Mouse (Mus musculus) stomach, postnatal 0 days (tissue): Measurements from ENCODE around the gene Dnah2. TPM values are rescaled to one million over a fixed set of nuclear protein-coding genes. Genes with fewer than 3 reads are reported as not detected.

Experiments used
- ATAC-seq: fragments of 200-750 bp; cut with Nextera tagmentation; 2 replicates; pipeline ENCODE4 v1.8.0; 2017; ENCODE audit not compliant: low FRiP score, low TSS enrichment
- DNase-seq: peaks from one replicate; pipeline ENCODE4 v3.0.0-alpha.2; 2016; ENCODE audit warnings: low spot score
- H3K27ac ChIP-seq: fragments of 300-500 bp; sonication (generic); replicated peaks from 2 replicates; pipeline ENCODE4 v1.5.1; 2014; ENCODE audit warnings: mild to moderate bottlenecking, control low read depth
- H3K27me3 ChIP-seq: fragments of 300-500 bp; sonication (generic); 2 replicates; pipeline ENCODE4 v1.6.1; 2014; ENCODE audit warnings: low read length; ENCODE audit not compliant: control insufficient read depth, insufficient read depth
- H3K36me3 ChIP-seq: fragments of 300-500 bp; sonication (generic); 2 replicates; pipeline ENCODE4 v1.6.1; 2014; ENCODE audit warnings: low read length, mixed read lengths; ENCODE audit not compliant: control insufficient read depth, insufficient read depth
- H3K4me1 ChIP-seq: fragments of 300-500 bp; sonication (generic); replicated peaks from 2 replicates; pipeline ENCODE4 v1.6.1; 2014; ENCODE audit warnings: antibody characterized with exemption; ENCODE audit not compliant: control insufficient read depth, insufficient read depth
- H3K4me2 ChIP-seq: fragments of 300-500 bp; sonication (generic); replicated peaks from 2 replicates; pipeline ENCODE4 v1.6.1; 2014; ENCODE audit warnings: low read depth, mild to moderate bottlenecking, control low read depth, moderate library complexity
- H3K4me3 ChIP-seq: fragments of 300-500 bp; sonication (generic); 2 replicates; pipeline ENCODE4 v1.5.1; 2014; ENCODE audit warnings: low read depth, low read length, control low read depth
- H3K9ac ChIP-seq: fragments of 300-500 bp; sonication (generic); 2 replicates; pipeline ENCODE4 v1.6.1; 2014; ENCODE audit warnings: mild to moderate bottlenecking, low read length, control low read depth, mixed read lengths
- H3K9me3 ChIP-seq: fragments of 300-500 bp; sonication (generic); 2 replicates; pipeline ENCODE4 v1.6.1; 2016; ENCODE audit warnings: low read length; ENCODE audit not compliant: control insufficient read depth
- CTCF ChIP-seq: IDR thresholded peaks from 2 replicates; pipeline ENCODE4 v1.5.1; 2016; ENCODE audit warnings: antibody characterized with exemption, low read depth, mild to moderate bottlenecking, moderate library complexity
- EP300 ChIP-seq: optimal IDR thresholded peaks from 2 replicates; pipeline ENCODE3; 2016; ENCODE audit warnings: antibody characterized with exemption
- WGBS: fragments of 180-500 bp; shearing (Covaris S2); extraction: QIAGEN DNeasy Blood & Tissue Kit; methylation state at CpG from one replicate; pipeline ENCODE4 v1.1.7; 2014; 5-methylcytosine and 5-hydroxymethylcytosine counted together
- polyA plus RNA-seq: library from polyadenylated mRNA; unstranded; fragments of >200 nt; fragmentation: Nextera tagmentation; extraction: Ambion mirVana; gene quantifications from 2 replicates; pipeline ENCODE4 v1.2.1, GENCODE M21; 2015

The Dnah2 gene
- polyA plus RNA-seq, 1 experiment from 2014 or later: 0.39 TPM

DNA sequence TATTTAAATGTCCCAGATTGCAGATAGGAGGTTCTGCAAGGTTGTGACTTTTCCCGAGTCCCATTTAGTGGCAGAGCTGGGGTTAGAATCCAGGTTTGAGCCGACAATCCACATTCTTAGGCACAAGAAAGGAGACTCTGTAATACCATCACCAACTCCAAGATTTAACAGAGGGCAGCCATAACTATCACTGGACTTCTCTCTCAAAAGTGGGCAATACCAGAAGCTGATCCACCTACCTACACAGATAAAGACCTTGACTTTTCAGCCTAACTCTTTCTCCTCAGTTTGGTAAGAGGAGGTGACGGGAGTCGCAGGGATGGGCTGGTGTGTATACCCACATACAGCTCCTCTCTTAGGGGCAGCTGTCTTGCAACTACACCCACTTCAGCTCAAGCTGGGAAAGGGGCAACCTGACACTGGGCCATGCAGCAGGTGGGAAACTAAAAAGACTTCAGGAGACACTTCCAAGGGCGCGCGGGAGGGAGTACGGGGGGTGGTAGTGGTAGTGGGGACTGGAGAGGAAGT, 131.9 kb downstream of the Dnah2 start:
- Histone ChIP-seq H3K36me3 (no peaks in the 10 kb centered on the region), H3K9ac (peak overlapping the region; percentile 43), H3K27me3 (no peaks in the 10 kb centered on the region), H3K27ac (peak overlapping the region; percentile 98), H3K4me2 (peak overlapping the region; percentile 97), H3K9me3 (no peaks in the 10 kb centered on the region), H3K4me3 (peak overlapping the region; percentile 59), H3K4me1 (peaks cover 18% of the 10 kb centered on the region)
- ATAC-seq: no peak
- TF ChIP-seq EP300: no peak
- TF ChIP-seq CTCF: no peak
- no peak for DNase-seq
- 8% methylated on average over 8 of the region's 8 CpGs for WGBS

DNA sequence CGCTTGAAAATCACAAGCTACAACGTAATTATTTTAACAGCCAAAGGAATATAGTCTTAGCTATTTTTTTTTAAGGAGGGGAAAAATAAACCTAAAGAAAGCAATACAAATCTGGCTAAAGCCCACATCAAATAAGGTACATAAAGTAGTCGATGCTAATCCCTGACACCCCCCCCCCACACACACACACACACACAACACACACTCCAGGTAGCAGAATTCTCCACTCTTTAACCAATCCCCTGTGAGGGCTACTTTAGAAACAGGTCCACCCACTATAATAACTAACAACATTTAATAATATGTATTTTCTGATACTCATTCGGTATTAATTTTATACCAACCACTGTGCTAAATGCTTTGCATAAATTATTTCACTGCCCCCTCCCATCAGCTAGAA, 132.4 kb downstream of the Dnah2 start:
- Histone ChIP-seq H3K27me3 (no peaks in the 10 kb centered on the region), H3K4me3 (peak overlapping the region; percentile 59), H3K36me3 (peaks cover 2% of the 10 kb centered on the region; the same call in 1 of the 2 replicates), H3K27ac (peak overlapping the region; percentile 98), H3K4me1 (peaks cover 20% of the 10 kb centered on the region), H3K9ac (no peak overlapping the region), H3K4me2 (peak overlapping the region; percentile 97), H3K9me3 (no peaks in the 10 kb centered on the region)
- no peak for ATAC-seq
- no peak for TF ChIP-seq CTCF
- no peak for TF ChIP-seq EP300
- WGBS: 5% methylated on average over 4 of the region's 4 CpGs
- DNase-seq: no peak

GRCm38 (mm10) chr11:69415668-69416451, 133.1 kb downstream of the Dnah2 start:
- ATAC-seq: no peak
- H3K4me1 ChIP-seq: peaks cover 20% of the 10 kb centered on the region
- DNase-seq: peak; percentile 80

DNA sequence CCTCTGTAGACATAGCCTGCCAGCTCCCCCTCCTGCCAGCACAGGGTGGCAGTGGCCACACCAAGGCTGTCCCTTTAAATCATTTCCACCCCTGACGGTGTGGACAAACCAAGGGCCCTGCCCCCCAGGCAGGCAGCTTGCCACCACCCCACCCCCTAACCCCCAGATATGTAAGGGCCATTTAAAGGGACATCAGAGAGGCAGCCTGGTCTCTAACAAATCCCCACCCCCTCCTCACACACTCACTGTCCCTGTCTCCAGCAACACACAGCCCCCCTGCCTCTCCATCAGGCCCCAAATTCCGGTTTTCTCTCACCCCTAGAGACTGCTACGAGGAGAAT, 133.6 kb downstream of the Dnah2 start:
- Histone ChIP-seq H3K27ac (peak overlapping the region; percentile 98), H3K4me3 (peak overlapping the region; percentile 59), H3K4me2 (peak overlapping the region; percentile 97), H3K36me3 (peaks cover 2% of the 10 kb centered on the region; the same call in 1 of the 2 replicates), H3K9me3 (no peaks in the 10 kb centered on the region), H3K9ac (peak overlapping the region; percentile 79), H3K4me1 (peaks cover 20% of the 10 kb centered on the region), H3K27me3 (no peaks in the 10 kb centered on the region)
- 4% methylated on average over 3 of the region's 3 CpGs for WGBS
- DNase-seq: peak; percentile 84
- peak; percentile 16 for ATAC-seq
- TF ChIP-seq CTCF (peak; percentile 54), EP300 (no peak)

More at GRCm38 (mm10) chr11:69415668-69416451, 133.1 kb downstream of the Dnah2 start:
- Histone ChIP-seq H3K27me3 (no peaks in the 10 kb centered on the region), H3K27ac (peak overlapping the region; percentile 98), H3K4me3 (peak overlapping the region; percentile 59), H3K9ac (peak overlapping the region; percentile 79), H3K36me3 (peaks cover 2% of the 10 kb centered on the region; the same call in 1 of the 2 replicates), H3K9me3 (no peaks in the 10 kb centered on the region), H3K4me2 (peak overlapping the region; percentile 97)
- WGBS: under 1% methylated on average over 16 of the region's 25 CpGs
- no peak for TF ChIP-seq EP300
- no peak for TF ChIP-seq CTCF

DNA sequence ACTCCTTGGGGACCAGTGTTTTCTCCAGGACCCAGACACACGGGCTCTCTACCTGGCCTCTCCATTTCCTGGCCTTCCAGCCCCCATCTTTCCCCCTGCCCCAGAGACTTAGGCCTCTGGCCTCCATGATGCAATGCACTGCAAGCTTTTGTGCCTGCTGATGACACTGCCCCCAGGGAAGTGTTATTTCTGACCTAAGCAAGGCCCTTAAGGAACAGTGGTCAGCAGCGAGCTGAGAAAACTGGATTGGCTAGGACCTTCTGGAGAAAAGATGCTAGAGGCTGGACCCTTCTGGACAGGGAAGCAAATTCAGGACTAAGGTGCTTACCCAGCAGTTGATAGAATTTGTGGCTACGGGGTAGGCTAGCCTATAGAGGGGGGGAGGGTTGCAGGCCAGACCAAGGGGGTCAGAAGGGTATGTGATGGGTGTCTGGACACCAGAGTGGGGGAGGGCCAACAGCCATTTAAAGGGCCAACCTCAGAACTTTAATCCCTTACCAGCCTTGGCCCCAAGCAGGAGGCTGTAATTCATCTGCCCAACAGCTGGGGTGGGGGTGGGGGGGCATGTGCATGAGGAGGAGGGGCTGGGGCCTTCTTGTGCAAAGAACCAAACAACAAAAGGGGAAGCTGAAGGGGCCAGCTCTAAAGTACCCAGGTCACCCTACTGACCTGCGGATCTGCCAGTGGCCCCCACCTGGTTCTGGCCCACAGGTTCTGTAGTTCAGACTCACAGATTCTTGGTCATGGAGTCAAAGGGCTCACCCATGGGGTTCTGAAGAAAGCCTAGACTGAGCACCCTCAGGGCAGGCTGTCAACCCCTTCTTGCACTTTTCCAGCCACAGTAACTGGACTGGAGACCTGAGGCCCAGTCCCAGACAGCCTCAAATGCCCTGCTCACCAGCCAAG, 134.2 kb downstream of the Dnah2 start:
- no peaks in the 10 kb centered on the region for H3K27me3 ChIP-seq
- ATAC-seq: no peak
- no peak for DNase-seq
- peaks cover 20% of the 10 kb centered on the region for H3K4me1 ChIP-seq
- no peaks in the 10 kb centered on the region for H3K9me3 ChIP-seq
- H3K36me3 ChIP-seq: peaks cover 2% of the 10 kb centered on the region; the same call in 1 of the 2 replicates
- H3K27ac ChIP-seq: peak overlapping the region; percentile 98
- peak overlapping the region; percentile 59 for H3K4me3 ChIP-seq
- peak overlapping the region; percentile 79 for H3K9ac ChIP-seq
- H3K4me2 ChIP-seq: peak overlapping the region; percentile 97
- TF ChIP-seq EP300 (no peak), CTCF (no peak)
- 14% methylated on average over 4 of the region's 4 CpGs for WGBS
